Comparison of ENCODE assay signal across 18 mouse cellular contexts in the genomic region with DNA sequence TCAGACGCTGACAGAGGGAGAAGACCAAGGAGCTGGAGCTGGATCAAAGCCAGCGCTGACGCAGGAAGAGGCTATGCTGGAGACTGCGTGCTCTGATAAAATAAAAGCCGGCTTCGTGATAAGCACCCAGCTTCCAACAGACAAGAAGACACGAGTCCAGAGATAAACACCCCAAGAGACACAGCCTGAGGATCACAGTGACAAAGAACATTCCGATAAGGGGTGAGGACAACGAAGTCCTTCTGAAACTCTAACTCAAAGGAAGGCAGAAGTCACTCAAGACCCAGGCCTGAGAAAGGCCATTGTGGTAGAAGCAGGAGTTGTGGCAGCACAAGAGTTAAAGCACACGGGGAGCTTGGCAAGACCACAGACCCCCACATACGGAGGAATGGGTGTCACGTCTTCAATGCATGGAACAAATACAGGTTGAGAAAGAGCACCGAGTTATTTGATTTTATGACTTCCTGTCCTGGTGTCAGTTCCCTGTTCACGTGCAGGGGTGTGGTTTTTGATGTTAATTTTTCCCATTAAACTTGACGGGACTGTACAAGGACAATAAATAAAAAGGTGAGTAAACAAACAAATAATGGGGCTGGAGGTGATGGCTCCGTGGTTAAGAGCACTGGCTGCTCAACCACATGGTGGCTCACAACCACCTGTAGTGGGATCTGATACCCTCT. TPM values are rescaled to one million over a fixed set of nuclear protein-coding genes. Genes with fewer than 3 reads are reported as not detected.
A peak's percentile ranks its signal among the peaks of the same experiment; 100 is the strongest.
DNase-seq lines count a peak whose midpoint lies in the region; ATAC-seq and TF ChIP-seq lines count a peak whose summit lies in the region.
"Had no signal": no experiment of that assay in that cellular context is flagged by ENCODE, and none has a peak within 500 bp of the region (broad histone marks: within the 10 kb centered on the region; RNA-seq: fewer than 3 reads in every experiment).

No protein-coding gene starts in this region.

- peak overlapping the region; percentile 5; the same call in 1 of the 2 replicates for H3K4me2 ChIP-seq in heart, embryonic 12.5 days
- H3K4me2 ChIP-seq in stomach, embryonic 15.5 days = no peak overlapping the region
- H3K4me2 ChIP-seq in stomach, postnatal 0 days (replicated peaks; ENCODE audit: low read depth) = no peak overlapping the region
- H3K4me2 ChIP-seq in hindbrain, embryonic 12.5 days (replicated peaks) = no peak overlapping the region

- no peak overlapping the region for H3K4me3 ChIP-seq in heart, embryonic 12.5 days
- no peak overlapping the region for H3K4me3 ChIP-seq in stomach, embryonic 15.5 days (replicated peaks)
- H3K4me3 ChIP-seq in stomach, postnatal 0 days (ENCODE audit: low read depth, low read length) = no peak overlapping the region
- H3K4me3 ChIP-seq in hindbrain, embryonic 12.5 days = no peak overlapping the region
- H3K4me3 ChIP-seq: forebrain, embryonic 10.5 days had no signal

- DNase-seq in heart, postnatal 36 days = no peak
- no peak for DNase-seq in stomach, postnatal 0 days (ENCODE audit: low spot score)
- peak; percentile 86 for DNase-seq in liver
- DNase-seq in yolk sac, embryonic 10.5 days (ENCODE audit: low spot score) = peak; percentile 8
- DNase-seq in urinary bladder, postnatal 25 days (ENCODE audit: low spot score) = no peak
- DNase-seq: B cell, adult 2 months; cerebellum, adult 18-20 months; lung, postnatal 10 days; midbrain, embryonic 14.5 days; thymus, postnatal 14 days had no signal

- no peak overlapping the region for H3K27ac ChIP-seq in heart, embryonic 12.5 days (ENCODE audit: poor library complexity, severe bottlenecking)
- no peak overlapping the region for H3K27ac ChIP-seq in stomach, embryonic 15.5 days
- no peak overlapping the region for H3K27ac ChIP-seq in stomach, postnatal 0 days (replicated peaks)
- no peak overlapping the region for H3K27ac ChIP-seq in hindbrain, embryonic 12.5 days
- H3K27ac ChIP-seq: forebrain, embryonic 10.5 days; hindbrain, postnatal 0 days had no signal

- 33% methylated on average over 16 of the region's 16 CpGs for WGBS in heart, embryonic 12.5 days
- 65% methylated on average over 16 of the region's 16 CpGs for WGBS in stomach, embryonic 15.5 days
- 66% methylated on average over 16 of the region's 16 CpGs for WGBS in stomach, postnatal 0 days
- 82% methylated on average over 16 of the region's 16 CpGs for WGBS in hindbrain, embryonic 12.5 days

- TF ChIP-seq CTCF in stomach, postnatal 0 days (IDR thresholded peaks at IDR 0.05; ENCODE audit: low read depth) = no peak

- H3K4me1 ChIP-seq in heart, embryonic 12.5 days (replicated peaks) = peaks cover 20% of the 10 kb centered on the region
- H3K4me1 ChIP-seq in stomach, embryonic 15.5 days = no peaks in the 10 kb centered on the region
- H3K4me1 ChIP-seq in stomach, postnatal 0 days (replicated peaks; ENCODE audit: control insufficient read depth, insufficient read depth) = no peaks in the 10 kb centered on the region
- H3K4me1 ChIP-seq in hindbrain, embryonic 12.5 days = no peaks in the 10 kb centered on the region

- peaks cover 2% of the 10 kb centered on the region; the same call in 1 of the 2 replicates for H3K27me3 ChIP-seq in heart, embryonic 12.5 days (replicated peaks)
- no peaks in the 10 kb centered on the region for H3K27me3 ChIP-seq in stomach, embryonic 15.5 days (replicated peaks)
- H3K27me3 ChIP-seq in stomach, postnatal 0 days (ENCODE audit: control insufficient read depth, insufficient read depth, low read length) = no peaks in the 10 kb centered on the region
- no peaks in the 10 kb centered on the region for H3K27me3 ChIP-seq in hindbrain, embryonic 12.5 days

- no peak for TF ChIP-seq EP300 in stomach, postnatal 0 days (optimal IDR thresholded peaks at IDR 0.05)

- intact Hi-C loops in heart, postnatal 36 days (cut with DNase I) = no loop called here

- H3K9ac ChIP-seq in heart, embryonic 12.5 days = no peak overlapping the region
- H3K9ac ChIP-seq in stomach, embryonic 15.5 days = no peak overlapping the region
- no peak overlapping the region for H3K9ac ChIP-seq in stomach, postnatal 0 days (ENCODE audit: low read length)
- no peak overlapping the region for H3K9ac ChIP-seq in hindbrain, embryonic 12.5 days

- H3K9me3 ChIP-seq in heart, embryonic 12.5 days (replicated peaks) = no peaks in the 10 kb centered on the region
- no peaks in the 10 kb centered on the region for H3K9me3 ChIP-seq in stomach, embryonic 15.5 days
- no peaks in the 10 kb centered on the region for H3K9me3 ChIP-seq in stomach, postnatal 0 days (ENCODE audit: control insufficient read depth, low read length)
- H3K9me3 ChIP-seq in hindbrain, embryonic 12.5 days (replicated peaks) = no peaks in the 10 kb centered on the region
- H3K9me3 ChIP-seq: forebrain, embryonic 10.5 days had no signal

- no peaks in the 10 kb centered on the region for H3K36me3 ChIP-seq in heart, embryonic 12.5 days
- H3K36me3 ChIP-seq in stomach, embryonic 15.5 days = no peaks in the 10 kb centered on the region
- no peaks in the 10 kb centered on the region for H3K36me3 ChIP-seq in stomach, postnatal 0 days (ENCODE audit: control insufficient read depth, insufficient read depth, low read length)
- H3K36me3 ChIP-seq in hindbrain, embryonic 12.5 days = no peaks in the 10 kb centered on the region
- H3K36me3 ChIP-seq: forebrain, embryonic 10.5 days had no signal

- peak; percentile 61; the same call in 1 of the 2 replicates for ATAC-seq in heart, embryonic 12.5 days (ENCODE audit: insufficient number of reproducible peaks, low FRiP score)
- ATAC-seq in stomach, embryonic 15.5 days (ENCODE audit: insufficient read depth, low FRiP score, low read depth) = peak; percentile 72; the same call in 1 of the 2 replicates
- ATAC-seq in stomach, postnatal 0 days (ENCODE audit: low FRiP score, low TSS enrichment) = no peak
- no peak for ATAC-seq in hindbrain, embryonic 12.5 days (ENCODE audit: low FRiP score)
- ATAC-seq: hindbrain, postnatal 0 days had no signal

RNA-seq across cellular contexts. Expression of a gene that starts 23.7 kb away (rescaled TPM):
- 4.3 and 4.9 TPM in 2 replicates for polyA plus RNA-seq in heart, embryonic 12.5 days (2016; fragmentation: Nextera tagmentation; extraction: Ambion mirVana)
- total RNA-seq in heart, postnatal 36 days (2021) = 1 to 10 TPM; 2.2 to 3.1 TPM
- polyA plus RNA-seq in stomach, embryonic 15.5 days (2015; fragmentation: Nextera tagmentation; extraction: Ambion mirVana) = not detected in 2 replicates
- not detected in 2 replicates for polyA plus RNA-seq in stomach, postnatal 0 days (2015; fragmentation: Nextera tagmentation; extraction: Ambion mirVana)
- not detected in 2 replicates for polyA plus RNA-seq in hindbrain, embryonic 12.5 days (2016; fragmentation: Nextera tagmentation; extraction: Ambion mirVana)
- total RNA-seq: hindbrain, postnatal 0 days; layer of hippocampus, adult 8-10 months; left cerebral cortex, postnatal 14 days had no signal
- polyA plus RNA-seq: midbrain, embryonic 14.5 days; neural tube, embryonic 11.5 days had no signal

RNA-seq across cellular contexts. Expression of a gene that starts 35.2 kb away (rescaled TPM):
- 226 and 239 TPM in 2 replicates for polyA plus RNA-seq in heart, embryonic 12.5 days (2016; fragmentation: Nextera tagmentation; extraction: Ambion mirVana)
- 100 to 1,000 TPM; 988 to 990 TPM for total RNA-seq in heart, postnatal 36 days (2021)
- polyA plus RNA-seq in stomach, embryonic 15.5 days (2015; fragmentation: Nextera tagmentation; extraction: Ambion mirVana) = 2.5 and 4.1 TPM in 2 replicates
- polyA plus RNA-seq in stomach, postnatal 0 days (2015; fragmentation: Nextera tagmentation; extraction: Ambion mirVana) = 1.6 and 1.7 TPM in 2 replicates
- 0.22 and 1.9 TPM in 2 replicates for polyA plus RNA-seq in hindbrain, embryonic 12.5 days (2016; fragmentation: Nextera tagmentation; extraction: Ambion mirVana)

RNA-seq across cellular contexts. Expression of a gene that starts 50.1 kb away (rescaled TPM):
- 24.0 and 25.1 TPM in 2 replicates for polyA plus RNA-seq in heart, embryonic 12.5 days (2016; fragmentation: Nextera tagmentation; extraction: Ambion mirVana)
- total RNA-seq in heart, postnatal 36 days (2021) = 10 to 100 TPM; 36.5 to 37.6 TPM
- polyA plus RNA-seq in stomach, embryonic 15.5 days (2015; fragmentation: Nextera tagmentation; extraction: Ambion mirVana) = 28.5 and 28.8 TPM in 2 replicates
- 15.8 and 16.0 TPM in 2 replicates for polyA plus RNA-seq in stomach, postnatal 0 days (2015; fragmentation: Nextera tagmentation; extraction: Ambion mirVana)
- 35.1 and 35.4 TPM in 2 replicates for polyA plus RNA-seq in hindbrain, embryonic 12.5 days (2016; fragmentation: Nextera tagmentation; extraction: Ambion mirVana)

Comparison
In these comparisons a context has a peak if more than half of its experiments do, and no peak if none do; other contexts are left out.
1. ATAC-seq: peak in heart, embryonic 12.5 days (single experiment) and stomach, embryonic 15.5 days (single experiment); none in stomach, postnatal 0 days (single experiment) and hindbrain, embryonic 12.5 days (single experiment).
2. DNase-seq: peak in liver (single experiment) and yolk sac, embryonic 10.5 days (single experiment); none in heart, postnatal 36 days (0 of 2), stomach, postnatal 0 days (single experiment) and urinary bladder, postnatal 25 days (single experiment).
3. RNA of a gene that starts 35.2 kb away (polyA plus RNA-seq): 226 to 239 TPM in heart, embryonic 12.5 days; 2.5 to 4.1 TPM in stomach, embryonic 15.5 days, 1.6 to 1.7 TPM in stomach, postnatal 0 days and 0.22 to 1.9 TPM in hindbrain, embryonic 12.5 days; every median in the first group is over 10 times any median in the second.